Mouse (Mus musculus) Patski (cell line): ENCODE measurements around the gene Capg. TPM values are rescaled to one million over a fixed set of nuclear protein-coding genes. Genes with fewer than 3 reads are reported as not detected.
A peak's percentile ranks its signal among the peaks of the same experiment; 100 is the strongest.

ENCODE experiments used
- ATAC-seq: fragments of 100-300 bp; one replicate; pipeline ENCODE4 v1.8.0; 2021
- CTCF ChIA-PET: fragments of 350-600 bp; sonication (Branson Sonifier 250); formaldehyde crosslinking; loops from one replicate; lab custom pipeline; 2022; ENCODE audit warnings: inconsistent platforms; lab: Charles Lee
- POLR2A ChIA-PET: fragments of 350-600 bp; sonication (Branson Sonifier 250); formaldehyde crosslinking; loops from one replicate; lab custom pipeline; 2022; ENCODE audit warnings: antibody characterized with exemption, inconsistent platforms; lab: Charles Lee
- DNase-seq: peaks from one replicate; pipeline ENCODE4 v3.0.0-alpha.2; 2011; ENCODE audit warnings: low read depth, low spot score
- H3K27me3 ChIP-seq: fragments of 371-371 bp; one replicate; pipeline ENCODE4 v1.5.1; 2021
- CTCF ChIP-seq: fragments of 100-300 bp; IDR thresholded peaks from one replicate; pipeline ENCODE4 v1.5.1; 2021
- in situ Hi-C: fragments of 300-500 bp; cut with MboI; formaldehyde crosslinking; loops from 3 replicates; pipeline ENCODE4 v1.11.1; 2018; ENCODE audit warnings: low pct_unique_long_range_greater_than_20kb, mixed read lengths
- polyA plus RNA-seq: library from polyadenylated mRNA; unstranded; gene quantifications from one replicate; pipeline ENCODE4 v1.2.3, GENCODE M21; 2021

The Capg gene
- polyA plus RNA-seq, 1 experiment from 2014 or later, result 230 TPM

GRCm38 (mm10) chr6:72565506-72565905 is 21.3 kb downstream of the Capg start:
- in situ Hi-C loops, result loop anchor here (25.0 kb wide), 1 partner anchor 578 kb away; no protein-coding TSS in a partner anchor
- no peak for TF ChIP-seq CTCF
- POLR2A ChIA-PET, result no interaction called here
- CTCF ChIA-PET, result interaction anchor here (1.7 kb wide), 2 partner anchors 31 to 138 kb away, joined by 5 to 8 read pairs; no protein-coding TSS in a partner anchor
- no peak for DNase-seq
- no peak for ATAC-seq
- H3K27me3 ChIP-seq, result no peaks in the 10 kb centered on the region

- H3K27me3 ChIP-seq, result no peaks in the 10 kb centered on the region
- ChIA-PET POLR2A (interaction anchor here (0.5 kb wide), 1 partner anchor 12 kb away, joined by 3 read pairs; no protein-coding TSS in a partner anchor), CTCF (interaction anchor here (1.7 kb wide), 2 partner anchors 31 to 139 kb away, joined by 5 to 8 read pairs; no protein-coding TSS in a partner anchor)
- in situ Hi-C loops, result loop anchor here (25.0 kb wide), 1 partner anchor 579 kb away; no protein-coding TSS in a partner anchor
- ATAC-seq (peak; percentile 58), DNase-seq (no peak)
- TF ChIP-seq CTCF, result no peak
These were observed 21.9 kb downstream of the Capg start for GRCm38 (mm10) chr6:72566044-72566443.

GRCm38 (mm10) chr6:72567508-72567907 is 23.3 kb downstream of the Capg start:
- DNase-seq (no peak), ATAC-seq (no peak)
- in situ Hi-C loops, result loop anchor here (25.0 kb wide), 1 partner anchor 580 kb away; no protein-coding TSS in a partner anchor
- H3K27me3 ChIP-seq, result no peaks in the 10 kb centered on the region
- TF ChIP-seq CTCF, result no peak
- ChIA-PET POLR2A (no interaction called here), CTCF (interaction anchor here (1.8 kb wide), 1 partner anchor 33 kb away, joined by 8 read pairs; no protein-coding TSS in a partner anchor)

DNA sequence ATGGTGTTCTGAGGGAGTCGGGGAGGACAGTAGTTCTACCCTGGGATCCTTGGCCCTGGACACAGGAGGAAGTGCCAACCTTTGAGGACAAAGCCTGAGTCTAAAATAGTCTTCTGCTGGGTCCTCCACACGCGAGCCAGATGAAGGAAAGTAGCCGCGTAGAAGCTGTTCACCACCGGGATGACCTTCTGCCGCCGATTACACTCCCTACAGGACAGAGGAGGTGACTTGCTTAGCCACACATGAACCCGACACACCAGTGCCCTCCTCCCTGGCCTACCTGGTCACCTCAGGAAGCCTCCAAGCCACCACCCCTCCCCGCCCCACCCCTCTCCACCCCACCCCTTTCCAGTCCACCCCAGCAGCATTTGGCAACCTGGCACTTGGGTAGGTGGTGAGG is 24.5 kb downstream of the Capg start:
- no peak for DNase-seq
- no peak for TF ChIP-seq CTCF

GRCm38 (mm10) chr6:72570644-72571397 is 26.6 kb downstream of the Capg start:
- no peaks in the 10 kb centered on the region for H3K27me3 ChIP-seq
- TF ChIP-seq CTCF, result no peak
- in situ Hi-C loops, result loop anchor here (5.0 to 25.0 kb wide), 3 partner anchors 34 to 584 kb away; no protein-coding TSS in a partner anchor
- POLR2A ChIA-PET, result no interaction called here
- ATAC-seq (no peak), DNase-seq (no peak)
- CTCF ChIA-PET, result interaction anchor here (1.0 kb wide), 1 partner anchor 36 kb away, joined by 3 read pairs; no protein-coding TSS in a partner anchor

More for the DNA sequence above, 24.5 kb downstream of the Capg start:
- ChIA-PET CTCF (interaction anchor here (0.6 to 1.8 kb wide), 2 partner anchors 28 to 34 kb away, joined by 3 to 8 read pairs; no protein-coding TSS in a partner anchor), POLR2A (no interaction called here)
- in situ Hi-C loops, result loop anchor here (25.0 kb wide), 1 partner anchor 581 kb away; no protein-coding TSS in a partner anchor
- no peaks in the 10 kb centered on the region for H3K27me3 ChIP-seq
- no peak for ATAC-seq

- ATAC-seq (no peak), DNase-seq (no peak)
- no peaks in the 10 kb centered on the region for H3K27me3 ChIP-seq
- POLR2A ChIA-PET, result no interaction called here
- CTCF ChIA-PET, result no interaction called here
- in situ Hi-C loops, result loop anchor here (5.0 to 25.0 kb wide), 3 partner anchors 35 to 585 kb away; no protein-coding TSS in a partner anchor
- no peak for TF ChIP-seq CTCF
These were observed 27.6 kb downstream of the Capg start for GRCm38 (mm10) chr6:72571826-72572225.

- no peak for TF ChIP-seq CTCF
- ATAC-seq, result no peak
- POLR2A ChIA-PET, result interaction anchor here (0.6 kb wide), 1 partner anchor 20 kb away, joined by 4 read pairs; no protein-coding TSS in a partner anchor
These were observed 31.9 kb downstream of the Capg start for GRCm38 (mm10) chr6:72576041-72576440.

DNA sequence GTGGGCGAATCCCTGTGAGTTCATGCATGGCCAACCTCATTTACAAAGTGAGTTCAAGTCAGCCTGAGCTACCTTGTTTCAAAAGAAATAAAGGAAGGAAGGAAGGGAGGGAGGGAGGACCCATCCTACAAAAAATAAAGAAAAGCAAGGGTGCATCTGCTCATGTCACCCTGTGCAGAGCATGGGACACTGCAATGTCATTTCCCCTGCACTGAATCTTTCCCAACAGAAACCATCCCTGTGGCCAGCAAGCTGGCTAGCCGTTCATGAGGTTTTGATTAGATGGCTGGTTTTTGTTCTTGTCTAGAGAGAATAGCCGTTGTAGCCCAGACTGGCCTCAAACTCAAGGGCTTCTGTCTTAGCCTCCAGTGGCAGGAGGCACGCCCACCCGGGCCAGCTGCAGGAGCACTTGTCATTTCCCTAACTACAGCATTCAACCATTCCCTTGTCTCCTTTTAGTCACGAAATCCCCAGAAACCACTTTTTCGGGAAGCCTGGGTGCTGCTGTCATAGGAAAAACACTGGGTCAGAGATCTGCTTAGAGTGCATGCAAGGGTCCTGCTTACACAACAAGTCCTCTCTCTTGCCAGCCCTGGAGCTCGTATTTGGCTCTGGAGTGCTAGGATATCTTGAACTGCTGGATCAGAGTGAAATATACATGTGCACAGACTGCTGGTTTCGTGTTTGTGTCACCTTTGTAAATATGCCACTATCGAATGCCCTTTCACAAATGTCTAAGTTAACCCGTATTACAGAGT is 37.6 kb downstream of the Capg start:
- ATAC-seq (no peak), DNase-seq (no peak)
- ChIA-PET CTCF (interaction anchor here (1.7 kb wide), 1 partner anchor 8 kb away, joined by 5 read pairs; no protein-coding TSS in a partner anchor), POLR2A (no interaction called here)
- no peaks in the 10 kb centered on the region for H3K27me3 ChIP-seq
- TF ChIP-seq CTCF, result no peak
- in situ Hi-C loops, result no loop called here

More at GRCm38 (mm10) chr6:72576041-72576440, 31.9 kb downstream of the Capg start:
- no peak for DNase-seq
- CTCF ChIA-PET, result no interaction called here
- in situ Hi-C loops, result no loop called here
- H3K27me3 ChIP-seq, result no peaks in the 10 kb centered on the region

DNA sequence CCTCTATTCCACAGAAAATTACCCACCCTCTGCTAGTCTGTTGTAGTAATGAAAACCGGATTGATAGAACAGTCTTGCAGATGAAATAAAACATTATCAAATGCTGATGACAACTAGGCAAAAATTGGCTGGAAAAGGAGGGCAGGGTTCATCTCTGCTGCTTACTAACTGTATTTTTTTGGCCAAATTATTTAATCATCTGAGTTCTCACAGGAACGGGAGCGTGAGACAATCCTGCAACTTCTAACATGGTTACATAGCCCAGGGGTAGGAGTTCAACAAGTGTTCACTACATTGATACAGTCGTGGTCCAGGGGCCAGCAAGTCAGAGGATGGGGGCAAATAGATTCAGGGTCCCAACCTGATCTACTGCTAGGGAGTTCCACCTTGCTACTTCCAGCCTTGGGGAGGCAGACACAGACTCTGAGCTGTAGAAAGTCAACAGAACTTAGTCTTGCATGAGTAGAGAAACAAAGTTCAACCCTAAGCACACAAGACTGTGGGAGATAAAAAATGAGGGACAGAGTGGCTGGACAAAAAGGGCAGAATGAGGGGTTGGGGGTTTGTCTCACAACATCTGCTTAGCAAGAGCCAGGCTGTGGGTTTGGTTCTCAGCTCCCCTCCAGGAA is 39.1 kb downstream of the Capg start:
- in situ Hi-C loops, result no loop called here
- POLR2A ChIA-PET, result no interaction called here
- ATAC-seq (no peak), DNase-seq (no peak)
- CTCF ChIA-PET, result interaction anchor here (1.7 kb wide), 1 partner anchor 10 kb away, joined by 5 read pairs; no protein-coding TSS in a partner anchor
- TF ChIP-seq CTCF, result no peak
- no peaks in the 10 kb centered on the region for H3K27me3 ChIP-seq

DNA sequence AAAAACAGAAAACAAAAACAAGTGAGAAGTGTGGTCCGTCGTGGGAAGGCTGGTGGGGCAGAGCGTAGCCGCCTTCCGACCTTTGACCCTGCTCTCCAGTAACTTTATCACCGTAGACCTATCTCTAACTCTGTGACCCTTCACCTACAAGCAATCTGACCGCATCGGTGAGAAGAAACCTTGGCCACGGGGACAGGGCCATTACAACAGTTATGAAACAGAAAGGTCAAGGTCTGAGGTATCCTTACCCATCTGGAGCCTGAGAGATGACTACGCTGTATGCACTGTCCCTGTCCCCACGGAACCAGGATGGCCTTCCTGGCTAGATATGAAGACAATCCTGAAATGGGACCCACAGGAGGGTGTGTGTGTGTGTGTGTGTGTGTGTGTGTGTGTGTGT is 40.0 kb downstream of the Capg start:
- in situ Hi-C loops, result no loop called here
- no peaks in the 10 kb centered on the region for H3K27me3 ChIP-seq
- DNase-seq, result no peak
- ATAC-seq, result no peak
- POLR2A ChIA-PET, result no interaction called here
- CTCF ChIA-PET, result no interaction called here
- TF ChIP-seq CTCF, result no peak
